In the genomic region with DNA sequence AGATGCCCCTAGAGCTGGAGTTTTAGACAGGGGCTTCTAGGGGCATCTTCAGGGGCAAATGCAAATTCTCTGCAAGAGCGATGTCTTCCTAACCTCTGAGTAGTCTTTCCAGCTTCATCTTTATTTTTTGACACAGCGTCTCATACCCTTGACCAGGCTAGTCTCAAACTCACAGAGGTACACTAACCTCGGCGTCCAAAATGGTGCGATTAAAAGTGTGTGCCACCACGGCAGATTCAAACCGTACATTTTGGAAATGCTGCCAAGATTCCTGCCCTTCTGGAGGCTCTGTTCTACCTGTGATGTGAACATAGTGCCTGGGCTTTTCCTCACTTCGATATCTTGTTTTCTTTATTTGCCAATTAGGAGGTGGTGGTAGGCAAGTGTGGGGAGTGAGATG, we compare ENCODE assay signal across 8 mouse cellular contexts. TPM values are rescaled to one million over a fixed set of nuclear protein-coding genes. Genes with fewer than 3 reads are reported as not detected.
DNase-seq lines count a peak whose midpoint lies in the region; ATAC-seq and TF ChIP-seq lines count a peak whose summit lies in the region.

No protein-coding gene starts in this region.

- no peak overlapping the region for H3K4me3 ChIP-seq in cerebellum, adult 2 months (replicated peaks; ENCODE audit: insufficient read depth, low read depth, low read length)
- 0 out of 2 replicates have a peak overlapping the region, but pooled peaks have one; percentile 77 for H3K4me3 ChIP-seq in limb, embryonic 15.5 days
- H3K4me3 ChIP-seq in stomach, postnatal 0 days (ENCODE audit: low read depth, low read length) = no peak overlapping the region

- H3K4me2 ChIP-seq in limb, embryonic 15.5 days = no peak overlapping the region
- H3K4me2 ChIP-seq in stomach, postnatal 0 days (replicated peaks; ENCODE audit: low read depth) = no peak overlapping the region

- H3K36me3 ChIP-seq in limb, embryonic 15.5 days = no peaks in the 10 kb centered on the region
- H3K36me3 ChIP-seq in stomach, postnatal 0 days (ENCODE audit: control insufficient read depth, insufficient read depth, low read length) = no peaks in the 10 kb centered on the region

- peaks cover 4% of the 10 kb centered on the region; the same call in 1 of the 2 replicates for H3K4me1 ChIP-seq in cerebellum, adult 2 months (ENCODE audit: control insufficient read depth, insufficient read depth, low read length)
- H3K4me1 ChIP-seq in limb, embryonic 15.5 days = peaks cover 26% of the 10 kb centered on the region
- no peaks in the 10 kb centered on the region; the same call in 1 of the 2 replicates for H3K4me1 ChIP-seq in stomach, postnatal 0 days (replicated peaks; ENCODE audit: control insufficient read depth, insufficient read depth)

- no peaks in the 10 kb centered on the region for H3K9me3 ChIP-seq in limb, embryonic 15.5 days
- H3K9me3 ChIP-seq in stomach, postnatal 0 days (ENCODE audit: control insufficient read depth, low read length) = no peaks in the 10 kb centered on the region

- H3K27me3 ChIP-seq in cerebellum, adult 2 months (ENCODE audit: control insufficient read depth, insufficient read depth, low read length) = no peaks in the 10 kb centered on the region
- no peaks in the 10 kb centered on the region for H3K27me3 ChIP-seq in limb, embryonic 15.5 days
- no peaks in the 10 kb centered on the region for H3K27me3 ChIP-seq in stomach, postnatal 0 days (ENCODE audit: control insufficient read depth, insufficient read depth, low read length)

- no peak for ATAC-seq in limb, embryonic 15.5 days (ENCODE audit: insufficient number of reproducible peaks, low FRiP score, low TSS enrichment, low read depth)
- ATAC-seq in stomach, postnatal 0 days (ENCODE audit: low FRiP score, low TSS enrichment) = peak; percentile 20

- TF ChIP-seq EP300 in stomach, postnatal 0 days (optimal IDR thresholded peaks at IDR 0.05) = no peak

- peak; percentile 30 to 47 for DNase-seq in cerebellum, adult 2 months
- DNase-seq in cerebellum, postnatal 14 days = no peak
- peak; percentile 11 for DNase-seq in lung, postnatal 36 days
- no peak for DNase-seq in lung, postnatal 25 days (ENCODE audit: low spot score)
- DNase-seq in stomach, postnatal 0 days (ENCODE audit: low spot score) = no peak
- no peak for DNase-seq in adrenal gland, adult (ENCODE audit: inconsistent age in 2 of 2, low spot score in 1 of 2)
- DNase-seq in spleen, adult 18-20 months = no peak

- H3K27ac ChIP-seq in cerebellum, adult 2 months (ENCODE audit: insufficient read depth, low read length) = no peak overlapping the region
- H3K27ac ChIP-seq in limb, embryonic 15.5 days = no peak overlapping the region
- no peak overlapping the region for H3K27ac ChIP-seq in stomach, postnatal 0 days (replicated peaks)

- whole genome bisulfite sequencing in cerebellum, adult 2 months = 92% methylated on average over 8 of the region's 8 CpGs
- 90% methylated on average over 8 of the region's 8 CpGs for WGBS in limb, embryonic 15.5 days
- 90% methylated on average over 8 of the region's 8 CpGs for WGBS in stomach, postnatal 0 days

- H3K9ac ChIP-seq in limb, embryonic 15.5 days = no peak overlapping the region
- H3K9ac ChIP-seq in stomach, postnatal 0 days (ENCODE audit: low read length) = no peak overlapping the region

- no peak for TF ChIP-seq POLR2A in cerebellum, adult 2 months (IDR thresholded peaks at IDR 0.05; ENCODE audit: borderline replicate concordance, insufficient read depth, low read length)

- TF ChIP-seq CTCF in cerebellum, adult 2 months (IDR thresholded peaks at IDR 0.05; ENCODE audit: borderline replicate concordance, insufficient read depth, low read depth, low read length) = no peak
- TF ChIP-seq CTCF in stomach, postnatal 0 days (IDR thresholded peaks at IDR 0.05; ENCODE audit: low read depth) = no peak

RNA-seq across cellular contexts. Expression of a gene that starts 0.6 kb away (rescaled TPM):
- polyA plus RNA-seq in cerebellum, adult 2 months (2012; rRNA removed) = 7.6 and 7.9 TPM in 2 replicates
- 16.1 and 16.9 TPM in 2 replicates for polyA plus RNA-seq in limb, embryonic 15.5 days (2015; fragmentation: Nextera tagmentation; extraction: Ambion mirVana)
- polyA plus RNA-seq in stomach, postnatal 0 days (2015; fragmentation: Nextera tagmentation; extraction: Ambion mirVana) = 6.5 and 6.7 TPM in 2 replicates

RNA-seq across cellular contexts. Expression of a gene that starts 0.9 kb away (rescaled TPM):
- 0.80 and 0.90 TPM in 2 replicates for polyA plus RNA-seq in cerebellum, adult 2 months (2012; rRNA removed)
- 2.4 and 2.6 TPM in 2 replicates for polyA plus RNA-seq in limb, embryonic 15.5 days (2015; fragmentation: Nextera tagmentation; extraction: Ambion mirVana)
- 0.72 and 0.76 TPM in 2 replicates for polyA plus RNA-seq in stomach, postnatal 0 days (2015; fragmentation: Nextera tagmentation; extraction: Ambion mirVana)

RNA-seq across cellular contexts. Expression of a gene that starts 24.7 kb away (rescaled TPM):
- polyA plus RNA-seq in cerebellum, adult 2 months (2012; rRNA removed) = 3.5 and 4.6 TPM in 2 replicates
- polyA plus RNA-seq in limb, embryonic 15.5 days (2015; fragmentation: Nextera tagmentation; extraction: Ambion mirVana) = 11.5 and 13.5 TPM in 2 replicates
- 6.1 and 7.7 TPM in 2 replicates for polyA plus RNA-seq in stomach, postnatal 0 days (2015; fragmentation: Nextera tagmentation; extraction: Ambion mirVana)

RNA-seq across cellular contexts. Expression of a gene that starts 30.0 kb away (rescaled TPM):
- 15.7 TPM in 2 replicates for polyA plus RNA-seq in cerebellum, adult 2 months (2012; rRNA removed)
- 13.7 and 13.8 TPM in 2 replicates for polyA plus RNA-seq in limb, embryonic 15.5 days (2015; fragmentation: Nextera tagmentation; extraction: Ambion mirVana)
- polyA plus RNA-seq in stomach, postnatal 0 days (2015; fragmentation: Nextera tagmentation; extraction: Ambion mirVana) = 11.3 and 11.8 TPM in 2 replicates

RNA-seq across cellular contexts. Expression of a gene that starts 30.4 kb away (rescaled TPM):
- polyA plus RNA-seq in cerebellum, adult 2 months (2012; rRNA removed) = 87.1 and 88.8 TPM in 2 replicates
- 124 and 130 TPM in 2 replicates for polyA plus RNA-seq in limb, embryonic 15.5 days (2015; fragmentation: Nextera tagmentation; extraction: Ambion mirVana)
- 96.9 and 103 TPM in 2 replicates for polyA plus RNA-seq in stomach, postnatal 0 days (2015; fragmentation: Nextera tagmentation; extraction: Ambion mirVana)

Comparison
In these comparisons a context has a peak if more than half of its experiments do, and no peak if none do; other contexts are left out.
1. DNase-seq: peak in cerebellum, adult 2 months (2 of 2) and lung, postnatal 36 days (single experiment); none in cerebellum, postnatal 14 days (0 of 2), lung, postnatal 25 days (single experiment), stomach, postnatal 0 days (single experiment), adrenal gland, adult (0 of 2) and spleen, adult 18-20 months (0 of 2).